Mouse (Mus musculus) induced T-regulatory cell, adult 2 months (primary cell): ENCODE measurements around the gene Cd86.

Source experiments
- DNase-seq: peaks from one replicate; pipeline ENCODE4 v3.0.0-alpha.2; 2012; ENCODE audit warnings: low read depth

The Cd86 gene

DNA sequence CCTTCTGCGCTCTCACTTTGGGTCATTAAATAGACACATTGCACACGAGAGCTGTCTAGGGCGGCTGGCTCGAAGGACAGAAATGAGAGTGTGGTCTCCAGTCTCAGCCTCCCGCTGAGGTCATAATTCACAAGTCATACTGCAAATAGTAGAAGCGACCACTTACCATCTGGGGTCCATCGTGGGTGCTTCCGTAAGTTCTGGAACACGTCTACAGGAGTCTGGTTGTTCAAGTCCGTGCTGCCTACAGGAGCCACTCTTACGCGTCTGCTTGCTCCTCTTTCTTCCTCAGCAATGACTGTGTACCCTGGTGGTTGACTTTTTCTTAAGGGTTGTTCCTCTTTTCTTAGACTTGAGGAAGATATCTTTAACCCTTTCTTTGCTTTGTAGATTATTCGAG, at the start of gene Cd86:
Gene Cd86 (minus strand): TSS at position 300 of the 400 bp plus-strand sequence.
- peak; percentile 70 for DNase-seq

GRCm38 (mm10) chr16:36711760-36712159, 45.9 kb upstream of the Cd86 start:
- DNase-seq: no peak

- peak; percentile 63 for DNase-seq
Observed at GRCm38 (mm10) chr16:36710794-36711193, 44.9 kb upstream of the Cd86 start.

DNA sequence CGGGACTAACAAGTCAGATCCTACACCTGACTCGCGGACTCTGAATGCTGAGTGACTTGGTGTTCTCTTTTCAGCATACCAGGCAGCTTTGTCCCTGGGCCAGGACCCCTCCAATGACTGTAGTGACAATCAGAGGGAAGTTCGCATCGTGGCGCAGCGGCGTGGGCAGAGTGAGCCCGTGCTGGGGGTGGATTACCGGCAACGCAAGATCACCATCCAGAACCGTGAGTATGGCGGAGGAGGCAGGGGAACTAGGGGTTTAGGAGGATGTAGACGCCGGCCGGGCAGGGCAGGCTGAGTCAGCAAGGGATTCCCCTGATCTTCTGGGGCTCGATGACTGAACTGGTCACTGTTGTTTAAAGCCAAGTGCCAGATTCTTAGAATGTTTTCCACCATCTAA, 43.5 kb upstream of the Cd86 start:
- peak; percentile 81 for DNase-seq

GRCm38 (mm10) chr16:36708751-36709150, 42.9 kb upstream of the Cd86 start:
- DNase-seq: peak; percentile 60

DNA sequence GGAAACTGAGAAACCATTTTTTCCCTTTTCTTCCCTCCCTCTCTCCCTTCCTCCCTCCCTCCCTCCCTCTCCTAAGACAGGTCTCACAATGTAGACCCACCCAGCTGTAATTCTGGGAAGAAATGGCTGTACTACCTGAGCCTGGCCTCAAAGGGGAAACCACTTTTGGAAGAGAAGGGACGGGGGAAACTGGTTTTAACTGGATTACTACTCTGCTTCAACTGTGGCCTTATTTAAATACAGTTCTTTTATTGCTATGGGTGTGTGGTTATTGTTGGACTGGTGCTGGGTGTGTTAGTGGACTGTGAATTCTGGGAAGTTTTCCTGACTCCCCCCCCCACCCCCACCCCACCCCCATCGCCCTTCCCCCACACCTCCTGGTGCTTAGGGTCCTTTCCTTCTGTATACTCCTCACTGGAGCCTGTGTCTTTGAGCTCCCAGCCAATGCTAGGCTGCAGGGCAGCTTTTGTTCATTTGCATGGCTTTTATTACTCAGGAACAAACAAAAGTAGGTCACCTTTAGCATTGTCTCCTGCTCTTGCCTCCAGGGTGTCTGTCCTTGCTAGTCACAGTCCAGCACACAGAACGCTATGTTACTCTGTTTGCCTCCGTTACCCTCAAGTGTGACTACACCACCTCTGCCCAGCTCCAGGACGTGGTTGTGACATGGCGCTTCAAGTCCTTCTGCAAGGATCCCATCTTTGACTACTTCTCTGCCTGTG, 42.0 kb upstream of the Cd86 start:
- no peak for DNase-seq

GRCm38 (mm10) chr16:36700484-36700883, 34.6 kb upstream of the Cd86 start:
- DNase-seq: no peak

DNA sequence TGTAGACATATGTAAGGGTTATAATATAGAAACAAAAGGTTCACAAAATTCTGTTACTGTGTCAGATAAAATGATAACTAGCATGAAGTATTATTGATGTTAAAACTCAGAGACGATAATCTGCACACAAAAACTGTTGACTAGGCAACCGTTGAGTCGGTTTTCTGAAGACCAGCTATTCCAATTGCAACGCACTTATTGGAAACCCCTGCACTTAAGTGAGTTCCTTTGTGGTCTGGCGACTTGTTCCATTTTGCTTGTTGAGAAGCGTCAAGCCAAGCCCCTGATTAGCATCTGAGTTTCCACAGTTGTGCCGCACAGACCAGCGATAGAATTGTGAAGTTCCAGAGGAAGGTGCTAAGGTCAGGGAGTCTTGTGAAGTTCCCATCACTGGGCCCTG, 31.4 kb upstream of the Cd86 start:
- no peak for DNase-seq

DNA sequence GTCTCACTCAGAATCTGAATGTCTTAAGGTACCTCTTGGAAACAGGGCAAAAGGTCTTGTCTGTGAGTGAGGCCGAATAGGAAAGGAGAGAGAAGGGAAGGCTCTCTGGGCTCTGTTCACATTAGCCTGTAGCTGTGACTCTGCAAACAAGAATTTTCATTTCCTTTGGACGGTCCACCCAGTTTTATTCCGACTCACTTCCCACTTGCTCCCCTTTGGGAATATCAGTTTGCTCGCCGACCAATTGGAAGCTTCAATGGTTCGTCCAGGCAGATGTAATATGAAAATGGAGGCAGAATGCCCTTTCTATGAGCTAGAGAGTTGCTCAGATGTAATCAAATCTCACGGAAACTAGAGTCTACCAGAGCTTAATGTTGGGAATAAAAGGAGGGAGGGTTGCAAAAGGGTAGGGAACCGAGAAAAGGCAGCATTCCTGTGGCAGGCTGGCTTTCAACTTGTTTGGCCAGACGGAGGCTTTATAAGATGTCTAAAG, 29.0 kb upstream of the Cd86 start:
- DNase-seq: no peak

DNA sequence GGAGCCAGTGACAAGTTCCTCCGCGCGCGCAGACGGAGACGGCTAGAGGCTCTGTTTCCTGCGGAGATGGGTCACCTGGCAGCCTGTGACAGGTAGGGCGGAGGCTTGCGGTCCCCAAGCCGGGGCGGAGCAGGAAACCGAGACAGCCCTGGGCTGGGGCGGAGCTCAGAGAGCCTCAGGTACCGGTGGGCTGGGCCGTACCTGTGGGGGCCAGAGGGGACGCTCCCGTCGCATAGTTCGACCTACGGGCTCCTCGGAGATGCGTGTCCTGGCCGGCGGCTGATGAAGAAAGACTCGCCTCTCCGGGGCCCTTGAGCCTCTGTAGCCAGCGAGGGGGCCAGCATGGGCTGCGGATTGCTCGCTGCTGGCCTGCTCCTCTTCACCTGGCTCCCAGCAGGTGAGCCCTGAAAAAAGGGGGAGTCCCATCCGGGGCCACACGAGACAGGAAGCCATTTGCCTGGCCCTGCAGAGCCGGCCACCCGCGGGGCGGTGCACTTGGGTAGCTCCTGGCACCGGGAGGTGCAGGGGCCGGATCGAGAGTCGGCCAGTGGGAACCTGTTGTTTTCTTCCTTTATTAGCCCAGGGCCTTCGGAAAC, 28.0 kb upstream of the Cd86 start, which contains the start of gene Ildr1:
Gene Ildr1 (plus strand): TSS at position 161 of the 596 bp plus-strand sequence.
- DNase-seq: peak; percentile 81

GRCm38 (mm10) chr16:36691484-36691883, 25.6 kb upstream of the Cd86 start:
- DNase-seq: no peak

DNA sequence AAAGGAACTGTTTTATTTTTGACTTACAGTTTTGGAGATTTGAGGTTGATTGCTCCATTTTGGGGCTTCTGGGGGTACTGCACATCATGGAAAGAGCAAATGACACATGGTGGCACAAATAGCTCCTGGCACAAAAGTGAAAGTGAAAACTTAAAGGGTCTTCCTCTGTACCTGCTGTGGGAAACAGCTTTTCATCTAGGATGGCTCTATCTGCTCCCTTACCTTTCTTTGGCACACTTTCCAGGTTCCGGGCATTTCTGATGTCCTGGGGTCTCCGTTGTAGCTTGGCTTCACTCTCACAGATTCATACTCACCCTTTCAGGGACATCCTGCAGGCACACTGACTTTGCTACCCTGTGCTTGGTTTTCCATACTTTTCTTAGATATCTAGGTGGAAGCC, 22.2 kb upstream of the Cd86 start:
- peak; percentile 32 for DNase-seq

- peak; percentile 77 for DNase-seq
Observed at GRCm38 (mm10) chr16:36684325-36684918, 18.5 kb upstream of the Cd86 start.

GRCm38 (mm10) chr16:36681829-36682228, 15.9 kb upstream of the Cd86 start:
- DNase-seq: peak; percentile 68

GRCm38 (mm10) chr16:36675902-36676301, 10.0 kb upstream of the Cd86 start:
- no peak for DNase-seq

DNA sequence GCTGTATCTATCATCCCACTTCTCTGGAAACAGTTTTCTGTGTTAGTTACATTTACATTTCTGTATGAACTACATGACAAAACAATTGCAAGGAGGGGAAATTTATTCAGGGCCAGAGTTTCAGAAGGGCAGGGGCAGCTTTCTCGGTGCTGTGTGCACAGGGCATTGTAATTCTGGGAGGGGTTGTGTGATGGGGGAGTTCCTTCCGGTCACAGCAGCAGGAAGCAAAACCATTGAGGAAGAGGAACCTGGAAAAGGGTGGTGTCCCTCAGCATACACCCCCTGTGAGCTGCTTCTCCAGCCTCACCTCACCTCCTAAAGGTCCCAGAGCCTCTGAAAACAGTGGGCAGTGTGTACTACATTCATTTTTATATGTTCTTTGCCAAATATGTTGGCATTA, 9.4 kb upstream of the Cd86 start:
- DNase-seq: peak; percentile 40

DNA sequence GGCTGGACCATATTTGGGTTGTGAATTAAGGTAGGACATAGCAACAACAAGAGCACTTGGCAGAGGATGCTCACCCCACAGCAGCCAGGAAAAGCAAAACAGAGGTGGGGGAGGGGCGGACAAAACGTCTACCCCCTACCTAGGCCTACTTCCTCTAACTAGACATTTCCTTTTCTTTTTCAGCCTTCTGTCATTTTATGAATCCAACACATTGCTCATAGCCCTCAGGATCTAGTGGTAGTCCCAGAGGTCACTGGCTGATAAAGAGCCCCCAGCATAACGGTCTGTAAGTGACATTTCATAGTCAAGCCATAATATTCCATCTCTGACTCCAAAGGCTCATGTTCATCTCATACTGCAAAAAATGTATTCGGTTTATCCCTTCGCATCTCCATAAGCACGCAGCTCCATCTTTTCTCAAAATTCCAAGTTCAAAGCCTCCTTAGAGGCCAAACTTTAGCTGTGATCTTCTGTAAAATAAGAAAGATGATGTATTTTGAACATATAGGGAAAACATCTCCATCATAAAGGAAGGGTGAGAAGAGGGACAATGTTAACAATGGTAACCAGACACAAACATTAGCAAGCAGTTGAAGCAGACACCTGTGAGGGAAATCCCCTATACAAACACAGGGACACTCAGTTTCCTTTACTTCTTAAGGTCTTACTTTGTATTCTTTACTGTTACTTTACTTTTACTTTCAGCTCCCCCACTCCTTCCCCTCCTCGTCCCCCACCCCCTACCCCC, 8.8 kb upstream of the Cd86 start:
- DNase-seq: peak; percentile 70

GRCm38 (mm10) chr16:36673196-36673595, 7.3 kb upstream of the Cd86 start:
- DNase-seq: no peak

DNA sequence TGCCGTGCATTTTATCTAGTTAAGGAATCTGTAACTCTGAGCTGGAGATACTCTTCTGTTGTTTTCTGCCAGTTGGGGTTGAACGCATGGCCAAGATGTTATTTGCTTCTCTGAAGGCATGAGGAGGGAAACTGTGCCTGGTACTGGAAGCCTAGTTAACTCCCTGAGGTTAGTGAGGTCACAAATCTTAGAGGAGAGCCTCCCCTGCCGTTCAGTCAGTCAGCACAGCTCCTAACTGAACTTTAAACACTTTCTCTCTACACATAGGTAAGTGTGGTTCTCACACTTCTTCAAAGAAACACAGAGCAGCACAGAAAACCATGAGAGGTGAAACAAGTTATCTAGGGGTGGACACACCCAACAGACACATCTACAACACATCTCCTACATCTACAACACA, 4.7 kb upstream of the Cd86 start:
- DNase-seq: peak; percentile 46

DNA sequence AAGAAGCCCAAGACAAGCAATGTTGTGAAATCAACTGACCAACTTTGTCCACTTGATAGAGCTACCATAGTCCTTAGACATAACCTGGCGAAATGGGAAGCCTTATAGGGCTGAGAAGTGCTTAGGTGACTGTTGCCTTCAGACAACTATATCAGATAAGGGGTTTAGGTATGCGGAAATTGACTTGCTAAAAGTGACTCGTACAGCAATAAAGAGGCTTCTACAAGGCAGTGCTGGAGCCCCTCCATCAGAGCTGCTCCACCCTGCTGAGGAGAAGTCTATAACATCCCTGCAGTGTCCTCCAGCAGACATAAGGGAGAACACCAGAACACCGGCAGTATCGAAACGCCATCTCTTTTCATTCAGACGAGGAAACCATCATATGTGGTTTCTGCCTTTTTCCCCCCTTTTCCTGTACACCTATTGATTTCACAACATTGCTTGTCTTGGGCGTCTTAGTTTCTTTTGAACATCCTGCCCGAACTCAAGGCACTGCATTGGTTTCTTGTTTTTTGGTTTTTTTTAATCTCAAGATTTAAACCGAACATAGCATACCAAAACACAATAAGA, 652 bp upstream of the Cd86 start:
- peak; percentile 82 for DNase-seq

DNA sequence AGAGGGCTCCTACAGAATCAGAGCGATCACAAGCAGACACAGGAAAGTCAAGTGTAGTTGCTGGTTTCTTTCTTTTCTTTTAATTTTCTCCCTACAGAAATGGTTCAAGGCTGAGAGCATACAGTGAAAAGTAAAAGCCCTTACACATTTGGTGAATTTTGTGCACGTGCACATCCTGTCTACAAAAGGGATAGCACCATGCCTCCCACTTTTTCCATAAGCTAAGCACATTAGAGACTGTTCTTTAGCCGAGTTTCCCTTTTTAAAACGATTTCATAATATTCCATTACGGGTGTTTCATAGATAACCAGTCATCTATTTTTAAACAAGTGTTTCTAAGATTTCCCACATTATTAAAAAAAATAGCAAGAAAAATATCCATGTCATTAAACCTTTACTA, 2.4 kb downstream of the Cd86 start:
- peak; percentile 33 for DNase-seq

DNA sequence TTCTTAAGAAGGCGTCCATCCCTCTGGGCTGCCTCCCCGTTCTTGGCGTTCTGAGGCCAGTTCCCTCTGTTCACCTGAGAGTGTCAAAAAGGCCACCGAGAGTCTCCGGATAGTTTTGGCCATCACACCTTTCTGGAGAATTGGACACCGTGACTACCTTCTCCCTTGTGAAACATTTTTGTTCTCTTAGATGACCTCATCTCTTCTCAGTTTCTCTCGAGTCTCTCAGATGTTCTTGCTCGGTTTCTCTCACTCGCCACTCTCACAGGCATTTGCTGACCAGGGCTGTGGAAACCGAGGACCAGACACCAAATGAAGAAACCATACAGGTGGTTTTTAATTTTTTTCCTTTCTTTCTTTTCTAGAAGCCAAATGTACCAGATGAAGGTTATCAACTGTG, 4.6 kb downstream of the Cd86 start:
- no peak for DNase-seq
